Mouse (Mus musculus): ENCODE measurements around the gene Slc22a18.

DNA sequence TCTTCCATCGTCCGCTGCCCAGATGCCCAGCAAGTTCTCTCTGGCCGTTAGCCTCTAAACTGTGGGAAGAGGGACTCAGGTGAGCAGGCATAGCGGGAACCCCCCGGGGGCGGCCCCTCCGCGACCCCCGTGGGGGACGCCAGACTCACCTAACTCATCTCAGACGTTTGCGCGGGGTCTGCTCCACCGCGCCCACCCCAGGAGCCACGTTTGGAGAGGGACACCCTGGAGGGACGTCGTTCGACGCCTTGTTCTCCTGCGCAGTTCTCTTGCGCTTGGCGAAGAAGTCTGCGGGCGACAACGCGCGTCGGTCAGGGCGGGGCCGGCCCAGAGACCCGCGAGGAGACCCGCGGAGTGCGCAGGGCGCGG is 14.6 kb upstream of the Slc22a18 start:
- TF ChIP-seq POLR2A (IDR thresholded peaks at IDR 0.05; ENCODE audit: control insufficient read depth in 1 of 2, insufficient read depth in 1 of 2, low read depth in 1 of 2, low read length in 2 of 2, poor library complexity in 1 of 2) (no peak), CTCF (IDR thresholded peaks at IDR 0.05 in 2 of 3, conservative IDR thresholded peaks at IDR 0.05 in 1 of 3; ENCODE audit: control insufficient read depth in 1 of 3, insufficient read depth in 1 of 3, low read depth in 2 of 3, low read length in 3 of 3, poor library complexity in 1 of 3, severe bottlenecking in 1 of 3) (no peak), CHD1 (IDR thresholded peaks at IDR 0.05; ENCODE audit: low read depth, low read length) (no peak), USF1 (IDR thresholded peaks at IDR 0.05; ENCODE audit: low read depth, low read length) (no peak), TAL1 (IDR thresholded peaks at IDR 0.05; ENCODE audit: low read length) (no peak)
